Mouse (Mus musculus) monocyte, adult 5-6 weeks (primary cell): ENCODE data around the gene Rara. TPM values are rescaled to one million over a fixed set of nuclear protein-coding genes. Genes with fewer than 3 reads are reported as not detected.

Source experiments
- ATAC-seq: fragments of 153-309, 156-312 bp; replicated peaks from 2 replicates; pipeline ENCODE4 v1.8.0; 2017; ENCODE audit warnings: mild to moderate bottlenecking; ENCODE audit not compliant: low TSS enrichment, insufficient number of reproducible peaks, severe bottlenecking, poor library complexity, low FRiP score
- total RNA-seq: library from RNA; stranded (forward); fragments of 200-1000, 200-491, 200-594 nt; gene quantifications from 3 replicates; pipeline ENCODE4 v1.2.3, GENCODE M21; 2017

Gene Rara
- total RNA-seq, 1 experiment from 2014 or later = 62.9 TPM

DNA sequence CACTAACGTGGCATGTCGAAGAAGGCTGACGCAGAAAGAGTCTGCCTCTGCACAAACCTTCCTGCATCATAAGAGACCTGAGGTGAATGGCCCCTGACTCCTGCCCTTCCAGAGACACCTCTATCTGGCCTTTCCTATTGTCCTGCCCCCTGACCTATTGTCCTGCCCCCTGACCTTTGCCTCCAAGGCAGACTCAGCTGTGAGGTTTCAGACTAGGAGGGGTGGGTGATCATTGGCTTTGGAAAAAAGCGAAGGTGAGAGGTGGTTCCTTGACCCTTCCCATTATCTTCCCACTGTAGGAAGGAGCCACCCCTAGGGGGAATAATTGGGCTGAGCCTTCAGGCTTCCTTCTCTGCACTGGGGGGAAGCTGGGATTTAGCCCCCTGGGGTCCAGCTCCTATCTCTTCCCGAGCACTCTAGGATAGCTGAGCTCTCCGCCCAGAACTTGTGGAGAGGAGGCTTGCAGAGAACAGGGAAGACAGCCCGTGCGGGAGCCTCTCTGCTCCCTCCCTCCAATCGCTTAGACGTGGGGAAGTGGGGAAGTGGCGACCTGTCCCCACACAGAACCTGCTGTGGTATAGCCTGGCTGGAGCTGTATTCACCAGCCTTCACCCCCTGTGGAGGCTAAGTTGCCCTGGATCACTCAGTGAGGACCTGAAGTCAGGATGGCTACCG is 34.9 kb downstream of the Rara start:
- ATAC-seq = no peak

DNA sequence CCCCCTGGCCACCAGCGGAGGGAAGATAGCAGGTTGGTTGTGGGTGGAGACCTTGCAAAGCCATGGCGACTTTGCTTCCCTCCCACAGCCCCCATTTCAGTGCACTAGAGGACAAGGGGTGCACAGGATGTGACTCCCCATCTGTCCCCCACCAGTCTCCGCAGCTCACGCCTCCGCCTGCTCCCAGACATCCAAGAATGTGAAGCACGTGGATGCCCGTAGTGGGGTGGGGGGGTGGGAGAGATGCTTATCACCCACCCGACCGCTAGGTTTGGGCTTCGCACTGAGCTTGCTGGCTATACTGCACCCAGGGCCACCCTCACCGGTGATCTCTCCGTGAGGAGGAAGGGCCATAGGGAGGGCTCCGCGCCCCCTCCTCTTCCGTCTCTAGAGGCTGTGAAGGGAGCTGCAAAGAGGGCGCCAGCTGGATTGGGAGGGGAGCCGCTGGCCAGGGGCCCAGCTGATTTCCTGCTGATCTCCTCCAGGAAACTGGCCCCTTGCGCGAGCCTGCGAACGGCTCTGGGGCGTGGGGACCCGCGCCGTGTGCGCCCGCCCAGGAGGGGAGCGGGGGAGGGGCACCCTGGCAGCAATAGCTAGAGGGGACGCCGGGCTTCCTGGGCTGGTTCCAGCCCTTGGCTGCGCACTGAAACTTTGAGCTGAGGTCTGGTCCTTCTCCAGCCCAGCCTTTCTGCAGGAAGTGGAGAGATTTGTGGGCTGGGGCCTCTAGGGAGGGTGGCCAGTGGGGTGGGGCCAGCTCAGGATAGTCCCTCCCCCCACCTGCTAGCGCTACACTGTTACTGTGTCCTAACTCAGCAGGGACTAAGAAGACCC is 35.8 kb downstream of the Rara start:
- ATAC-seq = peak; percentile 20

DNA sequence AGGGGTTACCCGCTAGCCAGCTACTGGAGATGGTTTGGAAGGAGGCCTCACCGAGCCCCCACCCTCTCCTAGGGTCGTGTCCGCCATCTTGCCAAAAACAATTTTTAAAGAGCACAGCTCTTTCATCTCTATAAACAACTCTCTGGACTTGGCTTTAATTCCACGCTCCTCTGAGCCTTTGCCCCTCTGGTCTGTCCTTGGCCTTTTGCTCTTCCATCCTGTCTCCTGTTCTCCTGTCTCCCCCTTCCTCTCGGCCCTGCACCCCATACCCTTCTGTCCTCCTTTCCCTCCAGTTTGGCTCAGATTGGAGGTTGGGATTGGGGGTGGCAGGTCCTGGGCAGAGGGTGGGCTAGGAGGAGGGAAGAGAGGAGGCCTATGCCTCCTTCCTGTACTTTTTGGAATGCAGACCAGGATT is 36.6 kb downstream of the Rara start:
- ATAC-seq = no peak

DNA sequence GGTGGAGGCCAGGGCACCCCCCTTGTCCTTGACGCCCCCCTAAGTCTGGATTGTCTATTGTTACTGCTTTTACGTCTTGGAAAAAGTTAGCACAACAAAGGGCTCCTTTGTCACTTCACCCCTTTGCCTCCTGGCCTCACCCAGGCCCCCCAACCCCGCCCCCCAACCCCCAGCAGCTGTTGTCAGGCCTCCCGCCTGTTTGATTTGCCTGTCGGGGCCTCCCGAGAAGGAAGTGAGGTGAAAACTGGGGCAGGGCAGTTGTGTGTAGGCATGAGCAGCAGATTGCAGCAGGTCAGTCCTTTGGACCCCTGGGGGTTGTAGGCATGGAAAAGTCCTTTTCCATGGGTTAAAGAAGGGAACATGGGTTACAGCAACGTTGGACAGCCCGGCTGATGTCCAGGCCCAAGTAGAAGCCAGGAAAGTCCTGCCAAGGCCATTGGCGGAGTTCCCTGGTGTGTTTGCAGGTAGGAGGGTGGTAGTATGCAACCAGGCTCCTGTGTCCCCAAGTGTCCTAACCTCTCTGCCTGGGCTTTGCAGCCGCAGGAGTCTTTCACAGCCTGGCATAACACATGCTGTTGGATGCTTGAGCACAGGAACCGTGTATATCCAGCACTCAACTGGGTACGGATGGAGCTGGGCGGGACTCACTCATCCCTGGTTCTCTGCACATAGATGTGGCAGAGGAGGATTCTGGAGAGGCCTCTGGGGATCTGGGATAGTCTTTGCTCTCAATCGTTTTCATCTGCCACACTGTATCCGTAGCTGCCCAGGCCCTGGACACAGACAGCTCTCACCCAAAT is 37.2 kb downstream of the Rara start:
- ATAC-seq = no peak

DNA sequence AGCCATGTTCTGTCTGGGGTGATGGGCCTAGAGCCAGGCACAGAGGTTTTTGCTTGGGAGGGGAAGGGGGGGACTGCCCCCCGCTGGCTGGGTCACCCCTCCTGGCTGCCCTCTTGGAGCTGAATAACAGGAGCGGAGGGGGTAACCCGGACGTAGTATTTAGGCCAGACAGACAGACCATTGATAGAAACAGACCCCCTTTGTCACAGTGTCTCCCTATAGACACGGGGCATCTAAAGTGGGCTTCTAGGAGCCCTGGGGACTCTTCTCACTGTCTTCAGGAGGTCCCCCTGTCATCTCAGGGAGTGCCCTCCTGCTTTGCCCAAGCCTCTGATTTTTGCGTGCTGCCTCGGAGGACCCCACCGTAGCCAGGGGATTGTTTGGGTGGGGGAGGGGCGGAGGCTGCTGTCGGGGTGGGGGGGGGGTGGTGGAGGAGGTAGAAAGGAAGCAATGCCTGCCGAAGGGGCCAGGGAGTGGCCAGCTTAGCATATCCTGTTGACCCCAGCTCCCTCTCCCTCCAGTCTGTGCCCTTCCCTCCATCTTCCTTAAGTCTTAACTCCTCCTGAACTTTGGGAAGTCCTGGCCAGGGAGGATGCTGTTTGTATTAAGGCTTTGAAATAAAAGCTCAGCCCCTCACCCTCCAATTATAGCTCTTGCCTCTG is 37.9 kb downstream of the Rara start:
- no peak for ATAC-seq

DNA sequence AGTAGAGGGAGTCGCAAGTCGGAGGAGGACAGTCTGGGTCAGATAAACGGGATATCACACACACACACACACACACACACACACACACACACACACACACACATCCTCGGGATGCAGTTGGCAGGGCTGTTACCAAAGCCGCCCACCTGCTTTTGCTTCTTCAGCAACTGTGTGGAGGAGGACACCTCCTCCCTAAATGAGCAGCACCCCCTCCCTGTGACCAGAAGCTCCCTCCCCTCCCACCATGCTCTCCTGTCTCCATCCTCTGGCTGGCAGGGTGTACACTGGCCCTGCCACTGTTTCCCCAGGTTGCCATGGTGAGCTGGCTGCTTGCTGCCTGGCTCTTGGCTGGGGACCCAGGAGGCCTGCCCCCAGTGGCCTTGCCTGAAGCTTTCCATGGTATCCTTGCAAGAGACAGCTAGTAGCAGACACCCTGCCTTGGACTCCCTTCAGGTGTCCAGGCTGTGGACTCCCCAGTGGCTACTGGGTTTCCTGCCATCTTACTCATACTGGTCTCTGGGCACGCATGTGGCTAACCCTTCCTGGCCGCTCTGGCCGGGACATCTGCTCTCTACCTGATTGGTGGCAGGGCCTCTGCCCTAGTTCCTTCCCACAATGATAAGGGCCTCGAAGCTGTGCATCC is 39.0 kb downstream of the Rara start:
- no peak for ATAC-seq

DNA sequence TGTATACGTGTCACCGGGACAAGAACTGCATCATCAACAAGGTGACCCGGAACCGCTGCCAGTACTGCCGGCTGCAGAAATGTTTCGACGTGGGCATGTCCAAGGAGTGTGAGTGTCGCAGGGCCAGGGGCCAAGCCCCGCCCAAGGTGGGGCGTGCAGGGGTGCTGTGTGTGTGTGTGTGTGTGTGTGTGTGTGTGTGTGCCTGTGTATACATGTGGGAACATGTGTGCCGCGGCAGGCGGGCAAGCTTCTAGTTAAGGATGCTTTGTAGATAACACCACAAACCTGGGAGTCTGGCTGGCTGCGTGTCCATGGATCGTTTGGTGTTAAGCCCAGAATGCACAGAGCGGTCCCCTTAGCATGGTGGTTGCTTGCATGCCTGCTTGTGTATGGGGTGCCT is 40.5 kb downstream of the Rara start:
- ATAC-seq = no peak

DNA sequence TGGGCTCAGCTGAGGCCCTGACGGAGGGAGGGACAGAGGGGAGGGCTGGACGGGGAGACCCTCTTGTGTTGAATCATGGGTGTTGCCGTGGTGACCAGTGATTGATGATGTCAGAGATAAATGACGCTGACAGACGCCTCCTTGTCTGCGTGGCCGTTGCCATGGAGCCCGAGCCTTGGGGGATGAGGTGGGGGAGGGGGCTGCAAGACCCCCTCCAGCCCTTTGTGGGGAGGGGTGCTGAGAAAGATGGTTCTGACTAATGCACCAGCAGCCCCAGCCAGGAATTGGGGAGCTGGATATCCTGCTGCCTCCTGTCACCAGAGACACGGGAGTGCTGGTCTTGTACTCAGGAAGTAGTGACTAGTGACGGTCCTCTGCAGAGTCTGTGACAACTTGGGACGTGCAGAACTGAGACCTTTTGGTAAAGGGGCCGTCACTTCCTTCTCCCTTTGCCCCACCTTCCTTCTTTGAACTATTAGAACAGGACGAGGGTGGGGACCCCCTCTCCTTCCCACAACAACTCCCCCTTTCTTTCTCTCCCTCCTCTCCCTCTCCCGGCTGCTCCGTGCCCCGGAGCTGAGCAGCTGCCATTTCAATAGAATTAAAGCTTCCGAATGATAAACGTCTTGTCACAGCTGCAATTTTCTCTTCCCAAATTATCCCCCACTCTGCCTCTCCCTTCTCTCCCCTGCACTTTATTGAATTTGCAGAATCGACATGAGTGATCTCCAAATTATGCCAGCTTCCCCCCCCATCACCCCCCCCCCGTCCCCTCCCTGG is 41.3 kb downstream of the Rara start:
- no peak for ATAC-seq

DNA sequence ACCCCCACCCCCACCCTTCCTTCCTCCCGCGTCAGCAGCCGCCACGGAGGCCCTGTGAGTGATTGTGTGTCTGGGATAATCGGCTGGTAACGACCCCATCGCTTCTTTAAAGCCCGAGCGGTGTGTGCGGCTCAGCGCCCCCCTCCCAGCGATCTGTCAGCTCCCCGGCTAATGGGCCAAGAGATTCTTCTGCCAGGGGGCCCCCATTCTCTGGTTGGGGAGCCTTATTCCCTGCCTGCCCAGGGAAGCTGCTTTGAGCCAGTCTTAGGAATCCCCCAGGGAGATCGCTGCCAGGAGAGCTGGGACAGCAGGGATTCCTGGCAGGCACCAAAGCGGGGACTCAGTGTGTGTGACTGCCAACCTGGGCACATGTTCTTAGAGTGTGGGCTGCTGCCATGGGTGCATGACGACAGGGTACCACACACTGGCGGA is 41.9 kb downstream of the Rara start:
- no peak for ATAC-seq

DNA sequence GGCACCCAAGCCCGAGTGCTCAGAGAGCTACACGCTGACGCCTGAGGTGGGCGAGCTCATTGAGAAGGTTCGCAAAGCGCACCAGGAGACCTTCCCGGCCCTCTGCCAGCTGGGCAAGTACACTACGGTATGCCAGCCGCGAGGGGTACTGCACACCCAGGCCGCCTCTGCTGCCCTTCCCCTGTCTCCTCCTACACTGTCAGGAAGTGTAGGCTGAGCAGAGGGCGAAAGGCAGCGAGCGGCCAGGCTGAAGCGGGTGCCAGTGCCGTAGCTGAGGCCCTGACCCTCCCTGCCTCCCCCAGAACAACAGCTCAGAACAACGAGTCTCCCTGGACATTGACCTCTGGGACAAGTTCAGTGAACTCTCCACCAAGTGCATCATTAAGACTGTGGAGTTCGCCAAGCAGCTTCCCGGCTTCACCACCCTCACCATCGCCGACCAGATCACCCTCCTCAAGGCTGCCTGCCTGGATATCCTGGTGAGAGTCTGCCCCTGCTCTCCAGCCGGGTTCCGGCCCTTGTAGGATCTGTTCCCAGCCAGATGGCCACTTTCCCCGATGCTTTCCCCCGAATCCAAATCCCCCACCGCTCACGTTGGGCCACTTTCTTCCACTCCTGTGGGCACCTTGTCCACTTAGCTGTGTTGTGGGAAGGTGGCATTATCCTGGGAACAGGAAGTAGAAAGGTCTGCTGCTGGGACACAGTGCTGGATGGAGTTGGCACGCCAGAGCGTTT is 42.7 kb downstream of the Rara start:
- ATAC-seq = no peak

DNA sequence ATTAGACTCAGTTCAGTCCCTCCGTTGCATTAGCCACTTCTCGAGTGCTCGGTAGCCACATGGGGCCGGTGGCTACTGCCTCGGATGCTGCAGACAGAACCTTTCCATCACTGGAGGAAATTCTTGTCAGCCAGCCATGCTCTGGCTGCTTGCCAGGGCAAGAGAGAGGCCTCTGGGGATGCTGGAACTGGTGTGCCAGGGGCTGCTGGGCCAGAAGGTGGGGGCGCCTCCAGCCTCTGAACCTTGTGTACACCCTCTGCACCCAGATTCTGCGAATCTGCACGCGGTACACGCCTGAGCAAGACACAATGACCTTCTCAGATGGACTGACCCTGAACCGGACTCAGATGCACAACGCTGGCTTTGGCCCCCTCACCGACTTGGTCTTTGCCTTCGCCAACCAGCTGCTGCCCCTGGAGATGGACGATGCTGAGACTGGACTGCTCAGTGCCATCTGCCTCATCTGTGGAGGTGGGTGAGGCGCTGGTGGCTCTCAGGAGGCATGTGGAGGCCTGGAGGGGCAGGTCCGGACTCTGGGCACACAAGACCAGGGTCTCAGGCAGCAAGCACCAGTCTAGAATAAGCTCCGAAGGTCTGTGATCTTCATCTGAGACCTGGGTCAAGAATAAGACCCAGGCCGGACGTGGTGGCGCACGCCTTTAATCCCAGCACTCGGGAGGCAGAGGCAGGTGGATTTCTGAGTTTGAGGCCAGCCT is 43.9 kb downstream of the Rara start:
- ATAC-seq = no peak

DNA sequence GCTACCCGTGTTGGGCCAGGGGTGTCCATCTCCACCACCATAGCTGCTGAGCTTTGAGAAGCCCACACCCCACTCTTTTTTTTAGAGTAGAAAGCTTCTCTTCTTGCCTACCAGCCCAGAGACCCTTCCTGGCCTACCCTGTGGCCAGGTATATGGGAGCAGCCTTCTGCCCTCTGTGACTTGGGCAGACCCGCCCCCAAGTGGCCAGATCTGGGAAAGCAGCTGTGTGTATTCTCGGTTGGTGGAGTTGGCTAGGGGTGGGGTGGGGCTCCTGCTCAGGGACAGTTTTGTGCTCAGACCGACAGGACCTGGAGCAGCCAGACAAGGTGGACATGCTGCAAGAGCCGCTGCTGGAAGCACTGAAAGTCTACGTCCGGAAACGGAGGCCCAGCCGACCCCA is 44.6 kb downstream of the Rara start:
- peak; percentile 62 for ATAC-seq

DNA sequence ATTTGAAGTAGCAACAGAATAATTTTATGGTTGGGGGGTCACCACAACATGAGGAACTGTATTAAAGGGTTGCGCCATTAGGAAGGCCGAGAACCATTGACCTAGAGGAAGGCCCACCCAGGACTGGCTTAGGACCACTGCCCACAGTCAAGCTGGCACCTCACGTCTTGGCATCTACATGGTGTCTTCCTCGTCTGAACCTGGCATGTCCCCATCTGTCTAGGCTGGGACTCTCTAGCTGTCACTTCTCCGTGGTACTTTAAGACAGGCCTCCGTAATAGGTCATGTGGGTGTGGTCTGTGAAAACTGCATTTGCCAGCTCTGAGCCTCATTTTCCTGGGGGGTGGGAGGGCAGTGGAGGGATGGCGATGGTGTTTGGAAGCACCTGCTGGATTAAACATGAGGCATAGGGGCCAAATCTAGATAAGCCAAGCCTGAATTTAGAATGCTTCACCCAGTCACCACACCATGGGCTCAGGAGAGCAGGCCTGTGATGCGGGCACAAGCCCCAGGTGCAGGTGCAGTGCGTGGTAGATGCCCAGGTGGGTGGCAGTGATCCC is 45.3 kb downstream of the Rara start:
- no peak for ATAC-seq

DNA sequence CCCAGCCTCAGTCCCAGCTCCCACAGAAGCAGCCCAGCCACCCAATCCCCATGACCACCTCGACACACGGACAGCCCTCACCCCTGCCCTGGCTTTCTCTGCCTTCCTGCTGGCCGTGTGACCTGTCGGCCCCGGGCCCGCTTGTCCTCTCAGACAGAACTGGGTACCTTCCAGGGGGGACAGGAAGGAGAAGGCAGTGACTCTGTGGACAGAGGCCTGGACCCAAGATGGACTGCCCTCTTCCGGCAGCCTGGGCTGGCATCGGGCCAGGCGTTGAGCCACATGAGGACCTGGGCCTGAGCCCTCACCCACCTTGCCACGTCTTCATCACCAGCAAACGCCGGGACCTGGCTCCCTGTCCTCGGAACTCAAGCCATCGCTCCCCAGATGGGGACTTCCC is 46.0 kb downstream of the Rara start:
- ATAC-seq = no peak

DNA sequence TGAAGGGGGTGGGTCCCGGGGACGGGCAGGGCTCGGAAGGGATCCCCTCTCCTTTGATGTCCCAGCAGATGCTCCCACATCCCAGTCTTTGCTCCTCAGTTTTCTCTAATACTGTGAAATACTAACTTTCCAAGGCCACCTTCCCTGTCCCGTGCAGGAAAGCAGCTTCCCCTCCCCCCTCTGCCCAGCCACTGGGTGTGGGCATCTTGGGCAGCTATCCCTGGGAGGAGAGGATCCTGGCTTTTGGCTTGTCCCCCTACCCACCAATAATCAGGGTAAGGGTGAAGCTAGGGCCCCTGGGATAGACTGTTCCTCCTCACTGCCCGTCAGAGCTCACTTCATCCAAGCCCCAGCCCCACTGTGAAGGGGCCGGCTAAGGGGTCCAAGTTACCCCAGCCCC is 46.6 kb downstream of the Rara start:
- no peak for ATAC-seq
